Mouse (Mus musculus) limb, embryonic 11.5 days (tissue): ENCODE results near the gene Ak7. TPM values are rescaled to one million over a fixed set of nuclear protein-coding genes. Genes with fewer than 3 reads are reported as not detected.

ENCODE experiments used
- ATAC-seq: fragments of 200-750 bp; cut with Nextera tagmentation; 2 replicates; pipeline ENCODE4 v1.8.0; 2017; ENCODE audit warnings: low read depth; ENCODE audit not compliant: insufficient number of reproducible peaks, low FRiP score, low TSS enrichment
- DNase-seq: peaks from one replicate; pipeline ENCODE4 v3.0.0-alpha.2; 2015; ENCODE audit warnings: low spot score
- H3K27ac ChIP-seq: fragments of 300-500 bp; sonication (generic); replicated peaks from 2 replicates; pipeline ENCODE4 v1.5.1; 2014; ENCODE audit warnings: low read depth, mild to moderate bottlenecking, low read length
- H3K27me3 ChIP-seq: fragments of 300-500 bp; sonication (generic); 2 replicates; pipeline ENCODE4 v1.6.1; 2014; ENCODE audit warnings: mild to moderate bottlenecking, low read length, mixed read lengths; ENCODE audit not compliant: control insufficient read depth, insufficient read depth
- H3K36me3 ChIP-seq: fragments of 300-500 bp; sonication (generic); 2 replicates; pipeline ENCODE4 v1.6.1; 2014; ENCODE audit warnings: mild to moderate bottlenecking, low read length, moderate library complexity, mixed read lengths; ENCODE audit not compliant: control insufficient read depth, insufficient read depth
- H3K4me1 ChIP-seq: fragments of 300-500 bp; sonication (generic); 2 replicates; pipeline ENCODE4 v1.6.1; 2014; ENCODE audit warnings: low read length, mixed read lengths; ENCODE audit not compliant: control insufficient read depth, insufficient read depth
- H3K4me2 ChIP-seq: fragments of 300-500 bp; sonication (generic); 2 replicates; pipeline ENCODE4 v1.6.1; 2014; ENCODE audit warnings: low read depth, mild to moderate bottlenecking, moderate library complexity; ENCODE audit not compliant: severe bottlenecking
- H3K4me3 ChIP-seq: fragments of 300-500 bp; sonication (generic); 2 replicates; pipeline ENCODE4 v1.5.1; 2014; ENCODE audit warnings: low read depth, low read length
- H3K9ac ChIP-seq: fragments of 300-500 bp; sonication (generic); 2 replicates; pipeline ENCODE4 v1.6.1; 2014; ENCODE audit warnings: mild to moderate bottlenecking, low read length
- H3K9me3 ChIP-seq: fragments of 300-500 bp; sonication (generic); 2 replicates; pipeline ENCODE4 v1.6.1; 2016; ENCODE audit warnings: low read length; ENCODE audit not compliant: control insufficient read depth
- WGBS: fragments of 180-500 bp; shearing (Covaris S2); extraction: QIAGEN DNeasy Blood & Tissue Kit; methylation state at CpG from one replicate; pipeline ENCODE4 v1.1.7; 2014; 5-methylcytosine and 5-hydroxymethylcytosine counted together
- polyA plus RNA-seq: library from polyadenylated mRNA; unstranded; fragments of >200 nt; fragmentation: Nextera tagmentation; extraction: Ambion mirVana; gene quantifications from 2 replicates; pipeline ENCODE4 v1.2.1, GENCODE M21; 2014

The Ak7 gene
- polyA plus RNA-seq, 1 experiment from 2014 or later = 0.09 TPM

- Histone ChIP-seq H3K9ac (no peak overlapping the region), H3K27ac (no peak overlapping the region), H3K4me3 (no peak overlapping the region), H3K4me2 (no peak overlapping the region), H3K4me1 (no peaks in the 10 kb centered on the region), H3K27me3 (no peaks in the 10 kb centered on the region), H3K9me3 (no peaks in the 10 kb centered on the region), H3K36me3 (no peaks in the 10 kb centered on the region)
- no peak for DNase-seq
- 24% methylated on average over 10 of the region's 10 CpGs for WGBS
- ATAC-seq = no peak
Measured at GRCm38 (mm10) chr12:105759849-105760478, 54.2 kb downstream of the Ak7 start.

GRCm38 (mm10) chr12:105761171-105761570 is 55.4 kb downstream of the Ak7 start:
- ATAC-seq (no peak), DNase-seq (no peak)
- H3K36me3 ChIP-seq = no peaks in the 10 kb centered on the region
- H3K27ac ChIP-seq = no peak overlapping the region
- no peak overlapping the region for H3K9ac ChIP-seq
- no peaks in the 10 kb centered on the region for H3K27me3 ChIP-seq
- WGBS = 83% methylated on average over 11 of the region's 11 CpGs
- H3K4me2 ChIP-seq = no peak overlapping the region
- no peaks in the 10 kb centered on the region for H3K4me1 ChIP-seq
- H3K4me3 ChIP-seq = no peak overlapping the region
- H3K9me3 ChIP-seq = no peaks in the 10 kb centered on the region

GRCm38 (mm10) chr12:105761629-105762028 is 55.9 kb downstream of the Ak7 start:
- no peaks in the 10 kb centered on the region for H3K4me1 ChIP-seq
- H3K4me3 ChIP-seq = no peak overlapping the region
- DNase-seq (no peak), ATAC-seq (no peak)
- no peak overlapping the region for H3K27ac ChIP-seq
- no peaks in the 10 kb centered on the region for H3K36me3 ChIP-seq
- no peaks in the 10 kb centered on the region for H3K27me3 ChIP-seq
- WGBS = 81% methylated on average over 3 of the region's 3 CpGs
- no peak overlapping the region for H3K4me2 ChIP-seq
- no peaks in the 10 kb centered on the region for H3K9me3 ChIP-seq
- H3K9ac ChIP-seq = no peak overlapping the region

- H3K9ac ChIP-seq = no peak overlapping the region
- H3K27me3 ChIP-seq = no peaks in the 10 kb centered on the region
- H3K4me2 ChIP-seq = no peak overlapping the region
- no peaks in the 10 kb centered on the region for H3K36me3 ChIP-seq
- no peak for DNase-seq
- no peak for ATAC-seq
- H3K4me3 ChIP-seq = no peak overlapping the region
- no peaks in the 10 kb centered on the region for H3K4me1 ChIP-seq
- 76% methylated on average over 10 of the region's 10 CpGs for WGBS
- H3K27ac ChIP-seq = no peak overlapping the region
- H3K9me3 ChIP-seq = no peaks in the 10 kb centered on the region
Measured at GRCm38 (mm10) chr12:105769700-105770099, 63.9 kb downstream of the Ak7 start.

- no peak for DNase-seq
- no peak for ATAC-seq
- no peak overlapping the region for H3K4me2 ChIP-seq
- no peak overlapping the region for H3K4me3 ChIP-seq
- no peaks in the 10 kb centered on the region for H3K9me3 ChIP-seq
- H3K4me1 ChIP-seq = no peaks in the 10 kb centered on the region
- no peak overlapping the region for H3K27ac ChIP-seq
- WGBS = 80% methylated on average over 7 of the region's 7 CpGs
- no peak overlapping the region for H3K9ac ChIP-seq
- H3K27me3 ChIP-seq = no peaks in the 10 kb centered on the region
- H3K36me3 ChIP-seq = no peaks in the 10 kb centered on the region
Measured at GRCm38 (mm10) chr12:105774871-105775270, 69.1 kb downstream of the Ak7 start.

GRCm38 (mm10) chr12:105777651-105778050 is 71.9 kb downstream of the Ak7 start:
- Histone ChIP-seq H3K4me3 (no peak overlapping the region), H3K4me2 (no peak overlapping the region), H3K36me3 (no peaks in the 10 kb centered on the region), H3K9me3 (no peaks in the 10 kb centered on the region), H3K4me1 (no peaks in the 10 kb centered on the region), H3K27ac (no peak overlapping the region), H3K27me3 (no peaks in the 10 kb centered on the region), H3K9ac (no peak overlapping the region)
- 88% methylated on average over 4 of the region's 4 CpGs for WGBS
- ATAC-seq (no peak), DNase-seq (no peak)

GRCm38 (mm10) chr12:105784196-105784999 is 78.6 kb downstream of the Ak7 start, which contains the start of gene Papola:
Gene Papola, plus strand, starts transcription at chr12:105784694.
- Histone ChIP-seq H3K9ac (peak within 1 kb of the TSS; percentile 96), H3K27me3 (no peaks in the 10 kb centered on the region), H3K4me3 (peak within 1 kb of the TSS; percentile 74), H3K4me2 (peak within 1 kb of the TSS; percentile 68), H3K9me3 (no peaks in the 10 kb centered on the region), H3K27ac (peak within 1 kb of the TSS; percentile 93), H3K4me1 (peaks cover 3% of the 10 kb centered on the region; the same call in 1 of the 2 replicates), H3K36me3 (peaks cover 3% of the 10 kb centered on the region; the same call in 1 of the 2 replicates)
- ATAC-seq = peak; percentile 93
- WGBS = under 1% methylated on average over 72 of the region's 85 CpGs
- DNase-seq = peak; percentile 91

- Histone ChIP-seq H3K36me3 (peaks cover 3% of the 10 kb centered on the region; the same call in 1 of the 2 replicates), H3K4me3 (peak overlapping the region; percentile 74), H3K9me3 (no peaks in the 10 kb centered on the region), H3K27me3 (no peaks in the 10 kb centered on the region), H3K4me2 (peak overlapping the region; percentile 51), H3K4me1 (peaks cover 3% of the 10 kb centered on the region; the same call in 1 of the 2 replicates), H3K27ac (peak overlapping the region; percentile 93), H3K9ac (peak overlapping the region; percentile 96)
- ATAC-seq = peak; percentile 61
- DNase-seq = peak; percentile 75
- 1% methylated on average over 42 of the region's 53 CpGs for WGBS
Measured at GRCm38 (mm10) chr12:105785000-105785774, 79.4 kb downstream of the Ak7 start.
